Mouse (Mus musculus): ENCODE results near the gene Ddi1. TPM values are rescaled to one million over a fixed set of nuclear protein-coding genes. Genes with fewer than 3 reads are reported as not detected.
"Not testable (repeated sequence)": the region's sequence is repeated elsewhere in the genome, so short reads cannot be mapped to it uniquely, and the experiment has no call there.

Gene Ddi1
- total and polyA plus RNA-seq, 3 experiments: not detected

DNA sequence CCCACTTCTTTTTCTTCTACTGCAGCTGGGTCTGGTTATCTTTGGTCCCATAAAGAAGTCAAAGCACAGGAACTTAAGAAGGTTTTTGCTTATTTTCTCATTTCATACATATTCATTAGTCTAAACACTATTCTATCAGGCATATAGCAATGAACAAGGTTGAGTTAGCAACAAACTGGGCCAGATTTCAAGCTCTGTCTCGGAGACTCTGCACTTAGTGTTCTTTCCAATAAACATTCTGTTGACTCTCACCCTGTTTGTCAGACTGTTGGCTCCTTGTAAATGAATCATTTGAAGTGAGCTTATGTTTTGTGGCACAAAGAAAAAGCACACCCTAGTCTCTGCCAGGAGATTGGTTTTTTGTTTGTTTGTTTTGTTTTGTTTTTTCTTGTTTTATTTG, 19.3 kb downstream of the Ddi1 start:
- Histone ChIP-seq H3K4me3 (ENCODE audit: control insufficient read depth in 1 of 2, insufficient read depth in 1 of 2, low read depth in 2 of 2, low read length in 2 of 2) (no peak overlapping the region), H3K9ac (ENCODE audit: control insufficient read depth, low read depth, low read length, poor library complexity, severe bottlenecking) (no peak overlapping the region), H3K27ac (ENCODE audit: control insufficient read depth, low read depth, low read length) (no peak overlapping the region), H3K27me3 (ENCODE audit: control insufficient read depth in 1 of 2, insufficient read depth in 2 of 2, low read length in 2 of 2) (no peaks in the 10 kb centered on the region), H3K36me3 (ENCODE audit: control insufficient read depth in 1 of 2, insufficient read depth in 2 of 2, low read length in 2 of 2) (no peaks in the 10 kb centered on the region), H3K4me1 (ENCODE audit: control insufficient read depth in 1 of 2, insufficient read depth in 2 of 2, low read length in 2 of 2) (no peaks in the 10 kb centered on the region), H3K79me2 (ENCODE audit: control insufficient read depth, insufficient read depth, low read length, poor library complexity) (no peaks in the 10 kb centered on the region), H3K9me3 (replicated peaks; ENCODE audit: insufficient read depth, low read length) (no peaks in the 10 kb centered on the region)
- TF ChIP-seq HCFC1 (IDR thresholded peaks at IDR 0.05; ENCODE audit: low read depth, low read length): no peak
- no peak for TF ChIP-seq SIN3A (IDR thresholded peaks at IDR 0.05; ENCODE audit: low read length)
- TF ChIP-seq POLR2AphosphoS5 (IDR thresholded peaks at IDR 0.05; ENCODE audit: borderline replicate concordance, low read depth, low read length): no peak
- TF ChIP-seq RAD21 (IDR thresholded peaks at IDR 0.05; ENCODE audit: low read depth, low read length): no peak
- TF ChIP-seq ZC3H11A (IDR thresholded peaks at IDR 0.05; ENCODE audit: low read depth, low read length): no peak
- no peak for TF ChIP-seq TAL1 (IDR thresholded peaks at IDR 0.05; ENCODE audit: low read length)
- no peak for TF ChIP-seq ETS1 (IDR thresholded peaks at IDR 0.05; ENCODE audit: low read depth, low read length)
- TF ChIP-seq ZMIZ1 (IDR thresholded peaks at IDR 0.05; ENCODE audit: low read depth, low read length): no peak
- no peak for TF ChIP-seq BHLHE40 (IDR thresholded peaks at IDR 0.05; ENCODE audit: borderline replicate concordance, low read depth, low read length)
- TF ChIP-seq MAZ (IDR thresholded peaks at IDR 0.05; ENCODE audit: low read depth, low read length): no peak
- TF ChIP-seq MYC (IDR thresholded peaks at IDR 0.05; ENCODE audit: low read depth, low read length): no peak
- no peak for TF ChIP-seq UBTF (IDR thresholded peaks at IDR 0.05; ENCODE audit: borderline replicate concordance, insufficient read depth, low read depth, low read length)
- no peak for DNase-seq (ENCODE audit: low read depth, low spot score)

GRCm38 (mm10) chr9:6235982-6236381, 33.7 kb downstream of the Ddi1 start:
- peak; percentile 14 for DNase-seq (ENCODE audit: low read depth, low spot score)
- not testable (repeated sequence) for H3K79me2 ChIP-seq (ENCODE audit: control insufficient read depth, insufficient read depth, low read length, poor library complexity); H3K9ac ChIP-seq (ENCODE audit: control insufficient read depth, low read depth, low read length, poor library complexity, severe bottlenecking); H3K36me3 ChIP-seq (ENCODE audit: control insufficient read depth in 1 of 2, insufficient read depth in 2 of 2, low read length in 2 of 2); H3K27ac ChIP-seq (ENCODE audit: control insufficient read depth, low read depth, low read length); H3K4me1 ChIP-seq (ENCODE audit: control insufficient read depth in 1 of 2, insufficient read depth in 2 of 2, low read length in 2 of 2); H3K4me3 ChIP-seq (ENCODE audit: control insufficient read depth in 1 of 2, insufficient read depth in 1 of 2, low read depth in 2 of 2, low read length in 2 of 2); H3K9me3 ChIP-seq (replicated peaks; ENCODE audit: insufficient read depth, low read length); H3K27me3 ChIP-seq (ENCODE audit: control insufficient read depth in 1 of 2, insufficient read depth in 2 of 2, low read length in 2 of 2)
- TF ChIP-seq EP300 (IDR thresholded peaks at IDR 0.05; ENCODE audit: low read depth in 1 of 2, low read length in 2 of 2) (peak in 1 of 2 experiments; percentile 33; a peak in 1 of 4 replicates), TCF12 (IDR thresholded peaks at IDR 0.05; ENCODE audit: low read depth, low read length) (peak; percentile 61; the same call in 1 of the 2 replicates)

- Histone ChIP-seq H3K9ac (ENCODE audit: control insufficient read depth, low read depth, low read length, poor library complexity, severe bottlenecking) (no peak overlapping the region), H3K27me3 (ENCODE audit: control insufficient read depth in 1 of 2, insufficient read depth in 2 of 2, low read length in 2 of 2) (no peaks in the 10 kb centered on the region), H3K79me2 (ENCODE audit: control insufficient read depth, insufficient read depth, low read length, poor library complexity) (no peaks in the 10 kb centered on the region), H3K36me3 (ENCODE audit: control insufficient read depth in 1 of 2, insufficient read depth in 2 of 2, low read length in 2 of 2) (no peaks in the 10 kb centered on the region), H3K4me1 (ENCODE audit: control insufficient read depth in 1 of 2, insufficient read depth in 2 of 2, low read length in 2 of 2) (no peaks in the 10 kb centered on the region), H3K4me3 (ENCODE audit: control insufficient read depth in 1 of 2, insufficient read depth in 1 of 2, low read depth in 2 of 2, low read length in 2 of 2) (no peak overlapping the region), H3K27ac (ENCODE audit: control insufficient read depth, low read depth, low read length) (no peak overlapping the region), H3K9me3 (replicated peaks; ENCODE audit: insufficient read depth, low read length) (no peaks in the 10 kb centered on the region)
- TF ChIP-seq MAFK (IDR thresholded peaks at IDR 0.05; ENCODE audit: borderline replicate concordance, low read depth, low read length) (no peak), HCFC1 (IDR thresholded peaks at IDR 0.05; ENCODE audit: low read depth, low read length) (no peak), BHLHE40 (IDR thresholded peaks at IDR 0.05; ENCODE audit: borderline replicate concordance, low read depth, low read length) (no peak), TAL1 (IDR thresholded peaks at IDR 0.05; ENCODE audit: low read length) (no peak), MEF2A (IDR thresholded peaks at IDR 0.05; ENCODE audit: extremely low read depth, insufficient replicate concordance, low read depth, low read length, poor library complexity, severe bottlenecking) (no peak), KAT2A (conservative IDR thresholded peaks at IDR 0.05; ENCODE audit: low read depth, low read length) (no peak), RAD21 (IDR thresholded peaks at IDR 0.05; ENCODE audit: low read depth, low read length) (no peak), POLR2A (IDR thresholded peaks at IDR 0.05; ENCODE audit: control insufficient read depth in 1 of 2, insufficient read depth in 1 of 2, low read depth in 1 of 2, low read length in 2 of 2, poor library complexity in 1 of 2) (no peak), UBTF (IDR thresholded peaks at IDR 0.05; ENCODE audit: borderline replicate concordance, insufficient read depth, low read depth, low read length) (no peak), POLR2AphosphoS2 (IDR thresholded peaks at IDR 0.05; ENCODE audit: low read length) (no peak), TBP (IDR thresholded peaks at IDR 0.05; ENCODE audit: low read depth, low read length) (no peak), SIN3A (IDR thresholded peaks at IDR 0.05; ENCODE audit: low read length) (no peak), ZMIZ1 (IDR thresholded peaks at IDR 0.05; ENCODE audit: low read depth, low read length) (no peak), MAZ (IDR thresholded peaks at IDR 0.05; ENCODE audit: low read depth, low read length) (no peak), MYC (IDR thresholded peaks at IDR 0.05; ENCODE audit: low read depth, low read length) (no peak), E2F4 (IDR thresholded peaks at IDR 0.05; ENCODE audit: borderline replicate concordance, low read depth, low read length) (no peak), CTCF (IDR thresholded peaks at IDR 0.05 in 2 of 3, conservative IDR thresholded peaks at IDR 0.05 in 1 of 3; ENCODE audit: control insufficient read depth in 1 of 3, insufficient read depth in 1 of 3, low read depth in 2 of 3, low read length in 3 of 3, poor library complexity in 1 of 3, severe bottlenecking in 1 of 3) (no peak)
- DNase-seq (ENCODE audit: low read depth, low spot score): no peak
These were observed 52.1 kb downstream of the Ddi1 start for GRCm38 (mm10) chr9:6217505-6217904.

Data from MEL (cell line).